Mouse (Mus musculus): Measurements from ENCODE around the gene Tshz2. TPM values are rescaled to one million over a fixed set of nuclear protein-coding genes. Genes with fewer than 3 reads are reported as not detected.

Gene Tshz2
- polyA plus RNA-seq, 1 experiment, result not detected

DNA sequence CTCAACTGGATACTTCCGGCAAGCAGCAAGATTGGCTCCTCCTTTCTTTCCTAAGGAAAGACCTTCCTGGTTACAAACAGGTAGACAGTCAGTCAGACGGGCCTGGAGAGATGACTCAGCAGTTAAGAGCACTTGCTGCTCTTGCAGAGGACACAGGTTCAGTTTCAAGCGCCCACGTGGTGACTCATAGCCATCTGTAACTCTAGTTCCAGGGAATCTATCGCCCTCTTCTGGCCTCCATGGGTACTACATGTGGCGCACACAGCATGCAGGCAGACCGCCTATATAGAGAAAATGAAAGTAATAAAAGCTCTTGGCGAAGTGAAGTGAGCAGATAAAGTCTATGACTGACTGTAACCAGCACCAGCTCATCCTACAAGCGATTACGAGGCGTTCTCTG is 413.1 kb downstream of the Tshz2 start:
- Histone ChIP-seq H3K79me2 (ENCODE audit: control insufficient read depth, insufficient read depth) (no peaks in the 10 kb centered on the region), H3K36me3 (ENCODE audit: control insufficient read depth, insufficient read depth) (no peaks in the 10 kb centered on the region), H3K79me3 (ENCODE audit: low read depth) (no peaks in the 10 kb centered on the region), H3K4me3 (ENCODE audit: insufficient read depth, poor library complexity, severe bottlenecking) (no peak overlapping the region), H3ac (ENCODE audit: control insufficient read depth, insufficient read length, low read depth) (no peak overlapping the region), H3K27me3 (ENCODE audit: control insufficient read depth, insufficient read depth, insufficient read length) (no peaks in the 10 kb centered on the region)
- TF ChIP-seq MYOD1 (IDR thresholded peaks at IDR 0.05; ENCODE audit: control insufficient read depth, insufficient read length, low read depth) (no peak), CTCF (IDR thresholded peaks at IDR 0.05; ENCODE audit: control insufficient read depth, insufficient read depth, insufficient read length) (no peak), USF1 (IDR thresholded peaks at IDR 0.05; ENCODE audit: low read depth) (no peak), MYOG (IDR thresholded peaks at IDR 0.05; ENCODE audit: control insufficient read depth, extremely low read depth, insufficient read length) (no peak), MAX (IDR thresholded peaks at IDR 0.05) (no peak)

DNA sequence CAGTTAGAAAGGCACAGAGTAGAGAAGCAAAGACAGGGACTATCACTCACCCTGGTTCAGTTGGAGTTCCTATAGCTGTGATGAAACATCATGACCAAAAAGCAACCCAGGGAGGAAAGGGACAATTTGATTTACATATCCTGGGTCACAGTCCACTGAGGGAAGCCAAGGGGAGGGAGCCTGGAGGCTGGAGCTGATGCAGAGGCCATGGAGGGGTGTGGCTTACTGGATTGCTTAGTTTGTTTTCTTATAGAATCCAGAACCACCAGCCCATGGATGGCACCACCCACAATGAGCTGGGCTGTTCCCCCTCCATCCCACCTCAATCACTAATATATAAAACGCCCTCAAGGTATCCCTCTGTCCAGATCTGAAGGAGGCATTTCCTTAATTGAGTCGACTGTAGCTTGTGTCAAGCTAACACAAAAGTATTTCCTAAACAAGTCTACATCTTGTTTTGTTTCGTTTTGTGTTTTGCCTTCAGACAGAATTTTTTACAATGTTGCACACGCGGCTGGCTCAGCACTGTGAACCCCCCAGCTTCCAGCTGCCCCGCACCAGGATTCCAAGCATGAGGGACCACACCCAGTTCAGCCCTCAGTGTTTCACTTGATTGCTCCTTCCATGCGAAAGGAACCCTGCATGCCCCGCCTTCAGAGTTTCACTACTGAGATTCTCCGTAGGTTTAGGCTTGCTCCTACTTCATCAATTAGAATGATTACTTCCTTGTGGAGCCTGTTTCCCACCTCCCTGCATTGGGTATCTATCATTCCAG is 413.7 kb downstream of the Tshz2 start:
- TF ChIP-seq USF1 (IDR thresholded peaks at IDR 0.05; ENCODE audit: low read depth) (no peak), MYOG (IDR thresholded peaks at IDR 0.05; ENCODE audit: control insufficient read depth, extremely low read depth, insufficient read length) (no peak), CEBPB (IDR thresholded peaks at IDR 0.05; ENCODE audit: low read depth) (no peak), CTCF (IDR thresholded peaks at IDR 0.05; ENCODE audit: control insufficient read depth, insufficient read depth, insufficient read length) (no peak), MAX (IDR thresholded peaks at IDR 0.05) (no peak), MYOD1 (IDR thresholded peaks at IDR 0.05; ENCODE audit: control insufficient read depth, insufficient read length, low read depth) (no peak), FOSL1 (IDR thresholded peaks at IDR 0.05; ENCODE audit: insufficient read depth, low read length, poor library complexity, severe bottlenecking) (no peak)
- Histone ChIP-seq H3K4me3 (ENCODE audit: insufficient read depth, poor library complexity, severe bottlenecking) (no peak overlapping the region), H3ac (ENCODE audit: control insufficient read depth, insufficient read length, low read depth) (no peak overlapping the region), H3K27me3 (ENCODE audit: control insufficient read depth, insufficient read depth, insufficient read length) (no peaks in the 10 kb centered on the region), H3K79me2 (ENCODE audit: control insufficient read depth, insufficient read depth) (no peaks in the 10 kb centered on the region), H3K36me3 (ENCODE audit: control insufficient read depth, insufficient read depth) (no peaks in the 10 kb centered on the region), H3K79me3 (ENCODE audit: low read depth) (no peaks in the 10 kb centered on the region)

DNA sequence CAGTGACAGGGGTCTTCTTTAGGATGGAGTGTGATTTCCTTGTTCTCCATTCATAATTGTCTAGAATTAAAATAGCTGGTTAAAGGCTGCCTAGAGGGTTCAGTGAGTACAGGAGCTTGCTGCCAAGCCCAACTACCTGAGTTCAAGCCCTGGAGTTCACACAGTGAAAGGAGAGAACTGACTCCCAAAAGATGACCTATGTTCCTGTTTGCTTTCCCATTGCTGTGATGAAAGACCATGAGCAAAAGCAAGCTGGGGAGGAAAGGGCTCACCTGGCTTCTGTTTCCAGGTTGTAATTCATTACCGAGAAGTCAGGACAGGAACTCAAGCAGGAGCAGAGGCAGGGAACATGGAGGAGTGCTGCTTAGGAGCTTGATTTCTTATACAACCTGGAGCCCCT is 416.0 kb downstream of the Tshz2 start:
- Histone ChIP-seq H3ac (ENCODE audit: control insufficient read depth, insufficient read length, low read depth) (no peak overlapping the region), H3K79me2 (ENCODE audit: control insufficient read depth, insufficient read depth) (no peaks in the 10 kb centered on the region), H3K4me3 (ENCODE audit: insufficient read depth, poor library complexity, severe bottlenecking) (no peak overlapping the region), H3K27me3 (ENCODE audit: control insufficient read depth, insufficient read depth, insufficient read length) (no peaks in the 10 kb centered on the region), H3K36me3 (ENCODE audit: control insufficient read depth, insufficient read depth) (no peaks in the 10 kb centered on the region), H3K79me3 (ENCODE audit: low read depth) (no peaks in the 10 kb centered on the region)
- no peak for TF ChIP-seq CEBPB (IDR thresholded peaks at IDR 0.05; ENCODE audit: low read depth)
- TF ChIP-seq MAX (IDR thresholded peaks at IDR 0.05), result no peak
- no peak for TF ChIP-seq USF1 (IDR thresholded peaks at IDR 0.05; ENCODE audit: low read depth)
- no peak for TF ChIP-seq MYOG (IDR thresholded peaks at IDR 0.05; ENCODE audit: control insufficient read depth, extremely low read depth, insufficient read length)
- TF ChIP-seq CTCF (IDR thresholded peaks at IDR 0.05; ENCODE audit: control insufficient read depth, insufficient read depth, insufficient read length), result no peak
- TF ChIP-seq FOSL1 (IDR thresholded peaks at IDR 0.05; ENCODE audit: insufficient read depth, low read length, poor library complexity, severe bottlenecking), result no peak
- no peak for TF ChIP-seq MYOD1 (IDR thresholded peaks at IDR 0.05; ENCODE audit: control insufficient read depth, insufficient read length, low read depth)

DNA sequence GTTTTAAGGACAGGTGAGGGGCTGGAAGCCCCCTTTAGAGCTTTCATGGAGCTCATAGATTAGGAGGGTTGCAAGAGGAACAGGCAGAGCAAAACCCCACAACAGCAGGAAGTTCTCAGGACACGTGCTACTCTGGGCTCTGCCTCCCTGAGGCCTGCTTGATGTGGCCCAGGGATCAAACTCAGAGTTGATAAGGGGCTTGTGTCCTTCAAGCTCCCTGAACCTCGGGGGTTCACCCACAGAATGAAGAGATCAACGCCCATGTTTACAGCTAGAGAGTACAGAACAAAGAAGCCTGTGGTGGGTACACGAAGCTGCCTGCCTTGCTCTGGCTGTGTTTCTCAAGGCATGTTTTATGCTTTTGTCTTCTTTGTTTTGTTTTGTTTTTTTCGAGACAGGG is 417.8 kb downstream of the Tshz2 start:
- H3K79me3 ChIP-seq (ENCODE audit: low read depth), result no peaks in the 10 kb centered on the region
- no peak for TF ChIP-seq MYOG (IDR thresholded peaks at IDR 0.05; ENCODE audit: control insufficient read depth, extremely low read depth, insufficient read length)
- TF ChIP-seq MAX (IDR thresholded peaks at IDR 0.05), result no peak
- no peak for TF ChIP-seq CEBPB (IDR thresholded peaks at IDR 0.05; ENCODE audit: low read depth)
- no peak for TF ChIP-seq USF1 (IDR thresholded peaks at IDR 0.05; ENCODE audit: low read depth)
- no peak for TF ChIP-seq MYOD1 (IDR thresholded peaks at IDR 0.05; ENCODE audit: control insufficient read depth, insufficient read length, low read depth)
- TF ChIP-seq CTCF (IDR thresholded peaks at IDR 0.05; ENCODE audit: control insufficient read depth, insufficient read depth, insufficient read length), result no peak
- TF ChIP-seq FOSL1 (IDR thresholded peaks at IDR 0.05; ENCODE audit: insufficient read depth, low read length, poor library complexity, severe bottlenecking), result no peak
- H3K36me3 ChIP-seq (ENCODE audit: control insufficient read depth, insufficient read depth), result no peaks in the 10 kb centered on the region
- H3ac ChIP-seq (ENCODE audit: control insufficient read depth, insufficient read length, low read depth), result no peak overlapping the region
- H3K27me3 ChIP-seq (ENCODE audit: control insufficient read depth, insufficient read depth, insufficient read length), result no peaks in the 10 kb centered on the region
- no peak overlapping the region for H3K4me3 ChIP-seq (ENCODE audit: insufficient read depth, poor library complexity, severe bottlenecking)
- no peaks in the 10 kb centered on the region for H3K79me2 ChIP-seq (ENCODE audit: control insufficient read depth, insufficient read depth)

DNA sequence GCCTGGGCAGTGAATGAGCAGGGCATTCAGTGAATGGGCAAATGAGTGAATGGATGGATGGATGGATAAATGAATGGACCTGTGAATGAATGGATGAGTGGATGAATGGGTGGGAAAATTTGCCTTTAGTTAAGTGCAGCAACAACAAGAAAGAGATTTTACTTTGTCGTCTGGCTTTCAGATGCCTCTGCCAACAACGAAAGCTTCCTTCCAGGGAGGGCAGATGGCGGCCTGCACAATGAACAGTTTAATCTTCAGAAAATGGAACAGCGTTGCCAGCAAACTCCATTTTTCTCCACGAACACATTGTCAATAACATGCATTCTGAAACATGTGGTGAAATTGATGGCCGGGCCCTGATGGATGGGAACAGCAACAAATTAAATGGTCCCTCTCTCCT is 418.6 kb downstream of the Tshz2 start:
- Histone ChIP-seq H3K79me3 (ENCODE audit: low read depth) (no peaks in the 10 kb centered on the region), H3K27me3 (ENCODE audit: control insufficient read depth, insufficient read depth, insufficient read length) (no peaks in the 10 kb centered on the region), H3K79me2 (ENCODE audit: control insufficient read depth, insufficient read depth) (no peaks in the 10 kb centered on the region), H3K4me3 (ENCODE audit: insufficient read depth, poor library complexity, severe bottlenecking) (no peak overlapping the region), H3K36me3 (ENCODE audit: control insufficient read depth, insufficient read depth) (no peaks in the 10 kb centered on the region), H3ac (ENCODE audit: control insufficient read depth, insufficient read length, low read depth) (no peak overlapping the region)
- TF ChIP-seq FOSL1 (IDR thresholded peaks at IDR 0.05; ENCODE audit: insufficient read depth, low read length, poor library complexity, severe bottlenecking) (no peak), CTCF (IDR thresholded peaks at IDR 0.05; ENCODE audit: control insufficient read depth, insufficient read depth, insufficient read length) (no peak), USF1 (IDR thresholded peaks at IDR 0.05; ENCODE audit: low read depth) (no peak), MYOG (IDR thresholded peaks at IDR 0.05; ENCODE audit: control insufficient read depth, extremely low read depth, insufficient read length) (no peak), CEBPB (IDR thresholded peaks at IDR 0.05; ENCODE audit: low read depth) (no peak), MAX (IDR thresholded peaks at IDR 0.05) (no peak), MYOD1 (IDR thresholded peaks at IDR 0.05; ENCODE audit: control insufficient read depth, insufficient read length, low read depth) (no peak)
